Mouse (Mus musculus) forebrain, embryonic 16.5 days (tissue): ENCODE results near the gene Lrrc7. TPM values are rescaled to one million over a fixed set of nuclear protein-coding genes. Genes with fewer than 3 reads are reported as not detected.
"Not testable (repeated sequence)": the region's sequence is repeated elsewhere in the genome, so short reads cannot be mapped to it uniquely, and the experiment has no call there.

ENCODE experiments used
- ATAC-seq: fragments of 200-750 bp; cut with Nextera tagmentation; 2 replicates; pipeline ENCODE4 v1.8.0; 2017; ENCODE audit warnings: mild to moderate bottlenecking, moderate library complexity
- H3K27ac ChIP-seq: fragments of 300-500 bp; sonication (generic); 2 replicates; pipeline ENCODE4 v1.5.1; 2014; ENCODE audit warnings: low read length, control low read depth
- H3K27me3 ChIP-seq: fragments of 300-500 bp; sonication (generic); replicated peaks from 2 replicates; pipeline ENCODE4 v1.6.1; 2014; ENCODE audit warnings: low read length; ENCODE audit not compliant: control insufficient read depth, insufficient read depth
- H3K36me3 ChIP-seq: fragments of 300-500 bp; sonication (generic); 2 replicates; pipeline ENCODE4 v1.6.1; 2014; ENCODE audit not compliant: control insufficient read depth, insufficient read depth
- H3K4me1 ChIP-seq: fragments of 300-500 bp; sonication (generic); replicated peaks from 2 replicates; pipeline ENCODE4 v1.6.1; 2014; ENCODE audit warnings: low read length; ENCODE audit not compliant: control insufficient read depth, insufficient read depth
- H3K4me2 ChIP-seq: fragments of 300-500 bp; sonication (generic); 2 replicates; pipeline ENCODE4 v1.6.1; 2014; ENCODE audit warnings: mild to moderate bottlenecking, low read length, control low read depth
- H3K4me3 ChIP-seq: fragments of 300-500 bp; sonication (generic); replicated peaks from 2 replicates; pipeline ENCODE4 v1.5.1; 2014; ENCODE audit warnings: mild to moderate bottlenecking, low read length, control low read depth
- H3K9ac ChIP-seq: fragments of 300-500 bp; sonication (generic); replicated peaks from 2 replicates; pipeline ENCODE4 v1.6.1; 2014; ENCODE audit warnings: low read depth, low read length, control low read depth
- H3K9me3 ChIP-seq: fragments of 300-500 bp; sonication (generic); 2 replicates; pipeline ENCODE4 v1.6.1; 2016; ENCODE audit warnings: low read length; ENCODE audit not compliant: control insufficient read depth
- WGBS: fragments of 180-500 bp; shearing (Covaris S2); extraction: QIAGEN DNeasy Blood & Tissue Kit; methylation state at CpG from one replicate; pipeline ENCODE4 v1.1.7; 2014; 5-methylcytosine and 5-hydroxymethylcytosine counted together
- polyA plus RNA-seq: library from polyadenylated mRNA; unstranded; fragments of >200 nt; fragmentation: Nextera tagmentation; extraction: Ambion mirVana; gene quantifications from 2 replicates; pipeline ENCODE4 v1.2.1, GENCODE M21; 2015

Gene Lrrc7
- polyA plus RNA-seq, 1 experiment from 2014 or later: 19.3 TPM

DNA sequence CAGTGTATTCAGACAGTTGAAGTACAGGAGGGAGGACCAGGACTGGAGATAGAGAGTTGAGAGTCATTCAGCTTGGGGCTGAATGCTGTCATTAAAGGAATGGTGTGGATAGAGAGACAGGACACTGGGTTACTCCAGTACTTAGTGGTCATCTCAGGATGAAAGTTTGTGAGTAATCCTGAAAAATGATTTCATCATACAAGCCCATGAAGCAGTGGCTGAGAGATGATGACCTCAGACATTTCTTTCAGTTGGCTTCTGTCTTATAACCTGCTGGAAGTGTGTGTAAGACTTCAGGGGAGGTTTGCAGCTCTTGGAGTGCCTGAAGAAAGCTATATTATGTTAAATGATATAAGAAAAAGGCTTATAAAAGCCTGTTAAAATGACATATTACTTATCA is 430.8 kb downstream of the Lrrc7 start:
- no peak overlapping the region for H3K4me3 ChIP-seq
- no peak overlapping the region for H3K27ac ChIP-seq
- ATAC-seq: no peak
- no peaks in the 10 kb centered on the region for H3K9me3 ChIP-seq
- no peak overlapping the region for H3K9ac ChIP-seq
- no peaks in the 10 kb centered on the region for H3K27me3 ChIP-seq
- H3K4me1 ChIP-seq: no peaks in the 10 kb centered on the region
- peaks cover 3% of the 10 kb centered on the region; the same call in 1 of the 2 replicates for H3K36me3 ChIP-seq
- H3K4me2 ChIP-seq: no peak overlapping the region

DNA sequence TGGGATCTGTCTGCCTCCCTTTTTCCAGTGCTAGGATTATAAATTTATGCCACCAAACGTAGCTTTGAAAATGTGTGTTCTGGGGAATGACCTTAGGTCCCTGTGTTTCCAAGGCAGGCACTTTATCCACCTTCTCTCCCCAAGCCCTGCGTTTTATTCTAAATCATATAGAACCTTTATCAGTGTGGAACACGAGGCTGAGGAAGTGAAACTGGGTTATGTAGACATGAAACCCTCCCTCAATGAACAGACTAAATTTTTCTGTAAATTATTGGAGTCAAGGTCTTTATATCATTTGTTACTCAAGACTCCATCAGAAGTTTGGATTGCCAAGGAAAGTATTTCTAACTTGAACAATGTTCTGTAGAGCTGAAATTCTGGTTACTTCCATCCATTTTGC is 439.1 kb downstream of the Lrrc7 start:
- Histone ChIP-seq H3K36me3 (no peaks in the 10 kb centered on the region), H3K27ac (no peak overlapping the region), H3K4me2 (no peak overlapping the region), H3K9ac (no peak overlapping the region), H3K9me3 (no peaks in the 10 kb centered on the region), H3K4me1 (no peaks in the 10 kb centered on the region), H3K4me3 (no peak overlapping the region), H3K27me3 (no peaks in the 10 kb centered on the region)
- no peak for ATAC-seq
- WGBS: 67% methylated on average over 3 of the region's 3 CpGs

DNA sequence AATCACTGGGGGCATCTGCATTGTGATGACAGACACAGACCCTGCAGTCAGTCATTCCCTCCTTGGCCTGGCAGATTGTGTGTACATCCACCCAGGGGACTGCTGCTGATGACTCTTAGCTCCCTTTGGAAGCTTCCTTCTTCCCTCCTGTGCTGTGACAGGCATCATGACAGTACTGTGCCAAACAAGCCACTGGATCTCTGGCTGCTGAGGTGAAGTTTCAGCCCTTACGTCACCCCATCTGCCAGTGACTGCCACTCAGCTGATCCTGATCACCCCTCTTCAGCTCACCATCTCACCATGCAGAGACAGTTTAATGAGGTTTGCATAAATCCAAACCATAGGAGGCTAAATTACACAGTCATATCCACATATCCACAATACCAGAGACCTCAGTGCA is 456.8 kb downstream of the Lrrc7 start:
- no peak for ATAC-seq

DNA sequence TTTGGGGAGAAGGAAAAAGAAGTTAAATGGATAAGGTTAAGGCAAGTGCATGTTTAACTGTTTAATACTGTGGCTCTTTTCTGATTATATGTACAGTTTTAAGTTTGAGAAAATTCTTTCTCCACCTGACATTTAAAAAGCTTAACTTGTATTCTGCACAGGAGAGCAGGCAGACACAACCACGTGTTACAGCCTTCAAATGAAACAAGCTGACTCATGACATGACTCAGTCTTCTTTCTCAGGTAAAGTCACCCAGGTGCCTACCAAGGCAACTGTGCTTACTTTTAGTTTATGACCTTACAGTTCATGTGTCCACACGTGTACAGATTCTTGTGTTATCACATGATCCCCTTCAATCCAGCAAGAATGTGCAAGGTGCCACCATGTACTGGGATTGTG is 458.6 kb downstream of the Lrrc7 start:
- Histone ChIP-seq H3K4me2 (no peak overlapping the region), H3K36me3 (0 out of 2 replicates have a peak, but pooled peaks cover 3% of the 10 kb centered on the region), H3K27me3 (no peaks in the 10 kb centered on the region), H3K27ac (no peak overlapping the region), H3K9ac (no peak overlapping the region), H3K4me1 (no peaks in the 10 kb centered on the region), H3K9me3 (no peaks in the 10 kb centered on the region), H3K4me3 (no peak overlapping the region)
- ATAC-seq: no peak
- WGBS: 78% methylated on average over 2 of the region's 2 CpGs

More for the DNA sequence above, 456.8 kb downstream of the Lrrc7 start:
- 0 out of 2 replicates have a peak, but pooled peaks cover 3% of the 10 kb centered on the region for H3K36me3 ChIP-seq
- H3K4me3 ChIP-seq: no peak overlapping the region
- no peak overlapping the region for H3K9ac ChIP-seq
- WGBS: 89% methylated on average over 1 of the region's 1 CpGs
- no peaks in the 10 kb centered on the region for H3K27me3 ChIP-seq
- H3K9me3 ChIP-seq: no peaks in the 10 kb centered on the region
- no peak overlapping the region for H3K27ac ChIP-seq
- H3K4me2 ChIP-seq: no peak overlapping the region
- H3K4me1 ChIP-seq: no peaks in the 10 kb centered on the region

DNA sequence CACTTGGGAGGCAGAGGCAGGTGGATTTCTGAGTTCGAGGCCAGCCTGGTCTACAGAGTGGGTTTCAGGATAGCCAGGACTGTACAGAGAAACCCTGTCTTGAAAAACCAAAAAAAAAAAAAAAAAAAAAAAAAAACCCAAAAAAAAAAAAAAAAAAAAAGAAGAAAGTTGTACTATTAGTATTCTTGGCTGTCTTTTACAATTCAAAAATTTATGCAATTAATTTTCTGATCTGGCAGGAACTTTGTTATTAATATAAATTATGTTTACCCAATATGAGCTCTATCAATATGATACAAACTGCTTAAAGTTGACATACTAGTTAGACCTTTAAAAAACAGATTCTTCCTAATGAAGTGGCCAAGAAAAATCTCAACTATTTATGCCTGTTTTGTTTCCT is 459.5 kb downstream of the Lrrc7 start:
- not testable (repeated sequence) for H3K9ac ChIP-seq, H3K27me3 ChIP-seq, H3K36me3 ChIP-seq, H3K4me1 ChIP-seq, H3K27ac ChIP-seq, ATAC-seq, H3K9me3 ChIP-seq, H3K4me2 ChIP-seq, H3K4me3 ChIP-seq
- WGBS: 68% methylated on average over 1 of the region's 1 CpGs

DNA sequence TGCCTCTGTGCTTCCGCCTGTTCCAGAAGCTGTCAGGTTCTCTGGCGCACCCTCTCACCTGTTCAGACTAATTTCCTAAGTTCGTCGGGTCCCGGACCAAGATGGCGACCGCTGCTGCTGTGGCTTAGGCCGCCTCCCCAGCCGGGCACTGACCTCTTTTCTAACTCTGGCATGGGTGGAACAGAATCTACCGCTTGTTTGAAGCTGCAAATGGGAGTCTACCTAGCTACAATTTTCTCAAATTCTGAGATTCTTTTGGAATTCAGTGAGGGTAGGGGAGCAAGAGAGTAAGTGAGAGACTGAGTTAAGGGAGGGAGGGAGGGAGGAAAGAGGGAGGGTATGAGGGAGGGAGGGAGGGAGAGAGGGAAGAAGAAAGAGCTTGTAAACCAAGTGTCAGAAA is 460.0 kb downstream of the Lrrc7 start:
- 95% methylated on average over 8 of the region's 10 CpGs for WGBS
- H3K27me3 ChIP-seq, H3K27ac ChIP-seq, H3K4me3 ChIP-seq, ATAC-seq, H3K36me3 ChIP-seq, H3K9me3 ChIP-seq, H3K4me2 ChIP-seq, H3K4me1 ChIP-seq, H3K9ac ChIP-seq: not testable (repeated sequence)

DNA sequence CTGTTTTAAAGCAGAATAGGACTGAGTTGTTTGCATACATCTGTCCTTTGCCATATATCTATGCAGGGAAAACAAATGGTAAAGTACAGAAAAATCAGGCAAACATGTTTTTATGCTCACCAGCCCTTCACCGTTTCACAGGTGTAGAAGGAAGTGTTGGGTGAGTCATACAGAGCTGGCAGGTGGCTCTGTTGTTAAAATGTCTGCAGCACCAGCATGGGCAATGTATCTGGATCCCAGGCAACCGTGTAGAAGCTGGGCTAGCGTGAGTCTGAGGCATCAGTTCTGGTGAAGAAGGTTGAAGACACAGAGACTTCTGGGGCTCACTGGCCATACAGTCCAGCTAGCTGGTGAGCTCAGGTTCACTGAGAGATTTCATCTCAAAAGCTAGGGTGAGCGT is 468.1 kb downstream of the Lrrc7 start:
- no peak overlapping the region for H3K4me3 ChIP-seq
- no peaks in the 10 kb centered on the region for H3K4me1 ChIP-seq
- H3K27ac ChIP-seq: no peak overlapping the region
- H3K36me3 ChIP-seq: no peaks in the 10 kb centered on the region
- no peak overlapping the region for H3K9ac ChIP-seq
- WGBS: 78% methylated on average over 4 of the region's 4 CpGs
- no peak for ATAC-seq
- no peaks in the 10 kb centered on the region for H3K9me3 ChIP-seq
- no peaks in the 10 kb centered on the region for H3K27me3 ChIP-seq
- H3K4me2 ChIP-seq: no peak overlapping the region

DNA sequence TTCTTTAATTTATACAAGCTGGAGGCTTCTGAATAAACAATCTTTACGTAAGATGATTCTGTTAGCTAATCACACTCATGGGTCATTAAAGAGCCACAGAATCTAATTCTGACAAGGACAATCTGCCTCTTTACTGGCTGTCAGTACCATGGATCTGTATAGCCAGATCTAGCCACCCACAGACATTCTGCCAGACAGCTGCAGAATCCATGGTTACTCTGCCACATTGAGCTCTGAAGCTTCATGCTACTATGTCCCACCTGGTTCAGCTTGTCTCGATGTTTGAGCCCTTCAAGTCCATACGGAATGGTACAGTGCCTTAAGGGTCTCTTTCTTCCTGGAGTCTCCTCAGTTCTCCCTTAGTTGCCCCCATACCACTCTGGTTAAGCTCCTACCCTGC is 470.4 kb downstream of the Lrrc7 start:
- WGBS: 84% methylated on average over 3 of the region's 3 CpGs
- no peak for ATAC-seq
- Histone ChIP-seq H3K4me3 (no peak overlapping the region), H3K9ac (no peak overlapping the region), H3K4me2 (no peak overlapping the region), H3K27ac (no peak overlapping the region), H3K4me1 (no peaks in the 10 kb centered on the region), H3K36me3 (no peaks in the 10 kb centered on the region), H3K9me3 (no peaks in the 10 kb centered on the region), H3K27me3 (no peaks in the 10 kb centered on the region)

DNA sequence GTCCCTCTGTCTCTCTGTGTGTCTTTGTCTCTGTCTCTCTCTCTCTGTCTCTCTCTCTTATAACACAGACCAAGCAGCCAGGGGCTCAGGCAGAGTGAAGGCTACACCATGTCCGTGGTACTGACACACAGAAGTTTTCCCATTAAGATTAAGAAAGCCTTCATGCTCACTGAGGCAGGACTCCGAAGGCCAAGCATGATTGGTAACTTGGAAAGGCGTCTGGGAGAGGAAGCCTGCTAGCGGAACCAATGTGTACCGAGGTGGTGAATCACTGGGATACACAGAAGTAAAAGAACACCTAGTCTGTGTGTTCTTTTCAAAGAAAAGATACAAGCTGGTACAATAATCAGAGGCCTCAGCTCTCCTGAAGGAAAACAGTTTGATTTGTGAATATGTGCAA is 484.2 kb downstream of the Lrrc7 start:
- Histone ChIP-seq H3K4me2 (no peak overlapping the region), H3K9me3 (no peaks in the 10 kb centered on the region), H3K9ac (no peak overlapping the region), H3K4me1 (no peaks in the 10 kb centered on the region), H3K36me3 (no peaks in the 10 kb centered on the region), H3K4me3 (no peak overlapping the region), H3K27me3 (no peaks in the 10 kb centered on the region), H3K27ac (no peak overlapping the region)
- WGBS: 78% methylated on average over 5 of the region's 5 CpGs
- no peak for ATAC-seq

DNA sequence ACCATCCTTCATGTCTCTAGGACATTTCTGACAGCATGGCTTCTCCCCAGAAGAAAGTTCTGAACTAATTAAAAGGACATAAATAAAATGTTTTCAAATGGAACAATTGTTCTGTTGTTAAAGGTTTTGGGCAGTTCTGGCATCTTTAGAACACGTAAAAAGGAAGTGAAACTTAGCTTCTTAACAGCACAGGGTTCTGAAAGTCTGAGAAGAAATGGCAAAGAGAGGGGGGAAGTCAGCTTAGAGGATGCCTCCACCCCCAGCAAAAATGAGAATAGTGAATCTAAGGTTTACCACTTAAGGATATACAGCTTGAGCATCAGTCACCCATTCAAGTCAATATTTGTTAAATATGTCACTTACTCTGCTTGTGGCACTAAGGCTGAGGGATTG is 484.6 kb downstream of the Lrrc7 start:
- H3K4me1 ChIP-seq: no peaks in the 10 kb centered on the region
- H3K9ac ChIP-seq: no peak overlapping the region
- H3K27ac ChIP-seq: no peak overlapping the region
- no peaks in the 10 kb centered on the region for H3K27me3 ChIP-seq
- H3K9me3 ChIP-seq: no peaks in the 10 kb centered on the region
- H3K36me3 ChIP-seq: no peaks in the 10 kb centered on the region
- no peak for ATAC-seq
- no peak overlapping the region for H3K4me3 ChIP-seq
- no peak overlapping the region for H3K4me2 ChIP-seq
- WGBS: 51% methylated on average over 1 of the region's 1 CpGs
